Mouse (Mus musculus): ENCODE data around the gene Unc79.

- TF ChIP-seq CTCF (IDR thresholded peaks at IDR 0.05; ENCODE audit: low read depth) (no peak), EP300 (IDR thresholded peaks at IDR 0.05; ENCODE audit: low read depth) (no peak)
Observed at GRCm38 (mm10) chr12:103018161-103018560, 69.5 kb downstream of the Unc79 start.
